Mouse (Mus musculus) thymus, adult 2 months (tissue): Measurements from ENCODE around the gene Cyb561. TPM values are rescaled to one million over a fixed set of nuclear protein-coding genes. Genes with fewer than 3 reads are reported as not detected.

Source experiments
- DNase-seq: peaks from one replicate; pipeline ENCODE4 v3.0.0; 2021
- H3K27ac ChIP-seq: fragments of 200-500 bp; 2 replicates; pipeline ENCODE4 v1.5.1; 2012; ENCODE audit warnings: low read length, control low read depth; ENCODE audit not compliant: control insufficient read depth, insufficient read depth
- H3K27me3 ChIP-seq: fragments of 200-500 bp; 2 replicates; pipeline ENCODE4 v1.6.1; 2012; ENCODE audit warnings: mild to moderate bottlenecking, low read length, moderate library complexity, mixed read lengths; ENCODE audit not compliant: control insufficient read depth, insufficient read depth
- H3K36me3 ChIP-seq: fragments of 200-500 bp; 2 replicates; pipeline ENCODE4 v1.6.1; 2012; ENCODE audit warnings: mild to moderate bottlenecking, low read length, moderate library complexity; ENCODE audit not compliant: control insufficient read depth, insufficient read depth
- H3K4me1 ChIP-seq: fragments of 200-500 bp; replicated peaks from 2 replicates; pipeline ENCODE4 v1.6.1; 2012; ENCODE audit warnings: low read length; ENCODE audit not compliant: control insufficient read depth, insufficient read depth
- H3K4me3 ChIP-seq: fragments of 200-500 bp; 2 replicates; pipeline ENCODE4 v1.5.1; 2012; ENCODE audit warnings: mild to moderate bottlenecking, low read length, control low read depth, moderate library complexity; ENCODE audit not compliant: control insufficient read depth, insufficient read depth
- CTCF ChIP-seq: fragments of 200-500 bp; IDR thresholded peaks from 2 replicates; pipeline ENCODE4 v1.5.1; 2012; ENCODE audit warnings: mild to moderate bottlenecking, control low read depth, low read length, moderate library complexity, borderline replicate concordance; ENCODE audit not compliant: control insufficient read depth, poor library complexity, insufficient read depth; ENCODE audit errors: extremely low read depth
- POLR2A ChIP-seq: fragments of 200-500 bp; IDR thresholded peaks from 2 replicates; pipeline ENCODE4 v1.6.1; 2012; ENCODE audit warnings: mild to moderate bottlenecking, low read length, control low read depth, moderate library complexity; ENCODE audit not compliant: control insufficient read depth, poor library complexity, insufficient read depth; ENCODE audit errors: extremely low read depth
- WGBS: fragments of 180-500 bp; shearing (Covaris S2); methylation state at CpG from one replicate; pipeline ENCODE4 v1.1.7; 2018; 5-methylcytosine and 5-hydroxymethylcytosine counted together
- polyA plus RNA-seq: library from polyadenylated mRNA; depleted of rRNA; stranded (reverse); fragments of >200 nt; gene quantifications from 2 replicates; pipeline ENCODE4 v1.2.3, GENCODE M21; 2012

Gene Cyb561
- polyA plus RNA-seq, 1 experiment, result 9.4 TPM

GRCm38 (mm10) chr11:105984452-105984851, 31.3 kb upstream of the Cyb561 start:
- TF ChIP-seq POLR2A, result no peak
- no peak for TF ChIP-seq CTCF
- 94% methylated on average over 4 of the region's 4 CpGs for WGBS

GRCm38 (mm10) chr11:105978634-105979033, 25.5 kb upstream of the Cyb561 start:
- Histone ChIP-seq H3K27me3 (no peaks in the 10 kb centered on the region), H3K36me3 (no peaks in the 10 kb centered on the region), H3K4me1 (no peaks in the 10 kb centered on the region), H3K4me3 (no peak overlapping the region), H3K27ac (no peak overlapping the region)
- 34% methylated on average over 5 of the region's 5 CpGs for WGBS
- DNase-seq, result no peak
- TF ChIP-seq POLR2A (no peak), CTCF (no peak)

More at GRCm38 (mm10) chr11:105984452-105984851, 31.3 kb upstream of the Cyb561 start:
- Histone ChIP-seq H3K36me3 (no peaks in the 10 kb centered on the region), H3K4me1 (no peaks in the 10 kb centered on the region), H3K4me3 (no peak overlapping the region), H3K27me3 (no peaks in the 10 kb centered on the region), H3K27ac (no peak overlapping the region)
- DNase-seq, result no peak

DNA sequence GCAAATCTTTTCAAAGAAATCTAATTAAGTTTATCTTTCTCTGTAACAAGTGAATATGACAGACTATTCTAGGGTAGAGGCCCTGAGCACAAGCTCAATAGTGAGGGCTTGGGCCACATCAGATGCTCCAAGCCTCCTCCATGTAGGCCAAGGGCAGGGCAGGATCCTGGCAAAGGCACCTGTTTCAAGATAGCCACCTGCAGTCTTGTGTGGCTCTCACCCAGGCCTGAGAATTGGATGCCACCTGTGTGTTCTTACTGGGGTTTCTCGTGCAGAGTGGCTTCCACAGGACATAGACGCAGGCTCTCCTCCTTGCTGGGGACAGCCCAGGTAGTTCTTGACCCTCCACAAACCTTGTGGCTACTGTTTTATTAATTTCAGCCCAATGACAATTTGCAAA, 25.1 kb upstream of the Cyb561 start:
- H3K4me1 ChIP-seq, result no peaks in the 10 kb centered on the region
- H3K36me3 ChIP-seq, result no peaks in the 10 kb centered on the region
- TF ChIP-seq POLR2A, result no peak
- TF ChIP-seq CTCF, result no peak
- H3K4me3 ChIP-seq, result no peak overlapping the region
- WGBS, result 66% methylated on average over 2 of the region's 2 CpGs
- H3K27ac ChIP-seq, result no peak overlapping the region
- H3K27me3 ChIP-seq, result no peaks in the 10 kb centered on the region
- no peak for DNase-seq

DNA sequence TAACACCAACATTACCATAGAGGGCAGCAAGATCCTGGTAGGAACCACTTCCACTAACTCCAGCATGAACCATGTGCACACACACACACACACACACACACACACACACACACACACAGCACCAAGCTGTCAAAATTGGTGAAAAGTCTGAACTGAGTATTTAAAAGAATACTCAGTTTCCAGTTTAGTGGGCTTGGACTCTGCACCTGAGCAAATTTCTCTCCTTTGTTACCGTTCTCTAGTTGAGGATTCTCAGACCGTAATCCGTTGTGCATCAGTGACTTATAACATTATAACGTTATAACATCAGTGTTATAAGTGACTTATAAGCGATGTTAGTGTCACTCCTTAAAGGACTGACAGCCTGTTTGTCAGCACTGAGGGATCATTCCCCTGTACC, 22.5 kb upstream of the Cyb561 start:
- Histone ChIP-seq H3K4me3 (no peak overlapping the region), H3K4me1 (no peaks in the 10 kb centered on the region), H3K27me3 (no peaks in the 10 kb centered on the region), H3K36me3 (no peaks in the 10 kb centered on the region), H3K27ac (no peak overlapping the region)
- TF ChIP-seq POLR2A (no peak), CTCF (no peak)
- WGBS, result 88% methylated on average over 5 of the region's 5 CpGs
- DNase-seq, result no peak

GRCm38 (mm10) chr11:105975050-105975449, 21.9 kb upstream of the Cyb561 start:
- no peaks in the 10 kb centered on the region for H3K4me1 ChIP-seq
- no peak overlapping the region for H3K27ac ChIP-seq
- no peaks in the 10 kb centered on the region for H3K36me3 ChIP-seq
- no peaks in the 10 kb centered on the region for H3K27me3 ChIP-seq
- DNase-seq, result no peak
- no peak overlapping the region for H3K4me3 ChIP-seq
- WGBS, result 56% methylated on average over 3 of the region's 3 CpGs
- no peak for TF ChIP-seq POLR2A
- no peak for TF ChIP-seq CTCF

DNA sequence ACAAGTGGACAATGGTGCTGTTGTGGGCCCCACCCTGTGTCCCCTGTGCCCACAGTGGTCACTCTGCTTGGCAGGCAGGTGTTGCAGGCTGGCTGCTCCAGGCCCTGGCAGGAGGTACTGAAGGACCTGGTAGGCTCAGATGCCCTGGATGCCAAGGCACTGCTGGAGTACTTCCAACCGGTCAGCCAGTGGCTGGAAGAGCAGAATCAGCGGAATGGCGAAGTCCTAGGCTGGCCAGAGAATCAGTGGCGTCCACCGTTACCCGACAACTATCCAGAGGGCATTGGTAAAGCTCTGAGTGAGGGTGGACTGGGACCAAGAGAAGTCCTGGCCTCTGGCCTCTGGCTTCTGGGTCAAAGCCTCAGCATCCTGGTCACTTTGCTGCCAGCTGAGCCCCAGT, 21.5 kb upstream of the Cyb561 start:
- Histone ChIP-seq H3K4me1 (no peaks in the 10 kb centered on the region), H3K4me3 (no peak overlapping the region), H3K27ac (no peak overlapping the region), H3K36me3 (no peaks in the 10 kb centered on the region), H3K27me3 (no peaks in the 10 kb centered on the region)
- TF ChIP-seq POLR2A, result no peak
- TF ChIP-seq CTCF, result no peak
- WGBS, result 97% methylated on average over 6 of the region's 6 CpGs
- no peak for DNase-seq

- Histone ChIP-seq H3K36me3 (no peaks in the 10 kb centered on the region), H3K4me3 (no peak overlapping the region), H3K4me1 (peaks cover 3% of the 10 kb centered on the region), H3K27me3 (peaks cover 6% of the 10 kb centered on the region; the same call in 1 of the 2 replicates), H3K27ac (no peak overlapping the region)
- TF ChIP-seq CTCF (no peak), POLR2A (no peak)
- peak; percentile 27 for DNase-seq
- 32% methylated on average over 1 of the region's 1 CpGs for WGBS
Measured at GRCm38 (mm10) chr11:105969516-105969915, 16.4 kb upstream of the Cyb561 start.
